Mouse (Mus musculus): ENCODE measurements around the gene Lyrm7.

Gene Lyrm7

GRCm38 (mm10) chr11:54801791-54802558 is 58.7 kb downstream of the Lyrm7 start:
- DNase-seq (ENCODE audit: low read depth, low spot score), result no peak

- no peak for DNase-seq (ENCODE audit: low read depth, low spot score)
Observed at GRCm38 (mm10) chr11:54796551-54796950, 64.2 kb downstream of the Lyrm7 start.

GRCm38 (mm10) chr11:54794678-54795077 is 66.0 kb downstream of the Lyrm7 start:
- DNase-seq (ENCODE audit: low read depth, low spot score), result no peak

GRCm38 (mm10) chr11:54793173-54793572 is 67.5 kb downstream of the Lyrm7 start:
- no peak for DNase-seq (ENCODE audit: low read depth, low spot score)

- DNase-seq (ENCODE audit: low read depth, low spot score), result no peak
Observed at GRCm38 (mm10) chr11:54791458-54791857, 69.3 kb downstream of the Lyrm7 start.

- DNase-seq (ENCODE audit: low read depth, low spot score), result peak; percentile 98
Observed at GRCm38 (mm10) chr11:54787488-54788474, 72.9 kb downstream of the Lyrm7 start, which contains the start of gene Cdc42se2. Cdc42se2 (minus strand) TSS chr11:54787675.

GRCm38 (mm10) chr11:54786858-54787487 is 73.7 kb downstream of the Lyrm7 start:
- DNase-seq (ENCODE audit: low read depth, low spot score), result peak; percentile 42

GRCm38 (mm10) chr11:54785566-54785965 is 75.2 kb downstream of the Lyrm7 start:
- no peak for DNase-seq (ENCODE audit: low read depth, low spot score)

GRCm38 (mm10) chr11:54784436-54784835 is 76.3 kb downstream of the Lyrm7 start:
- no peak for DNase-seq (ENCODE audit: low read depth, low spot score)

GRCm38 (mm10) chr11:54782253-54782652 is 78.5 kb downstream of the Lyrm7 start:
- no peak for DNase-seq (ENCODE audit: low read depth, low spot score)

- DNase-seq (ENCODE audit: low read depth, low spot score), result no peak
Observed at GRCm38 (mm10) chr11:54779946-54780345, 80.8 kb downstream of the Lyrm7 start.

- DNase-seq (ENCODE audit: low read depth, low spot score), result no peak
Observed at GRCm38 (mm10) chr11:54778131-54778844, 82.4 kb downstream of the Lyrm7 start.

GRCm38 (mm10) chr11:54777387-54778130 is 83.2 kb downstream of the Lyrm7 start:
- no peak for DNase-seq (ENCODE audit: low read depth, low spot score)
